Mouse (Mus musculus) heart, embryonic 15.5 days (tissue): ENCODE measurements around the gene Sbk2. TPM values are rescaled to one million over a fixed set of nuclear protein-coding genes. Genes with fewer than 3 reads are reported as not detected.
"Not testable (repeated sequence)": the region's sequence is repeated elsewhere in the genome, so short reads cannot be mapped to it uniquely, and the experiment has no call there.

Experiments
- ATAC-seq: fragments of 200-750 bp; cut with Nextera tagmentation; replicated peaks from 2 replicates; pipeline ENCODE4 v1.8.0; 2017; ENCODE audit warnings: low read depth, moderate TSS enrichment; ENCODE audit not compliant: insufficient number of reproducible peaks, insufficient read depth, low FRiP score
- H3K27ac ChIP-seq: fragments of 300-500 bp; sonication (generic); 2 replicates; pipeline ENCODE4 v1.5.1; 2015; ENCODE audit warnings: mild to moderate bottlenecking, inconsistent platforms
- H3K27me3 ChIP-seq: fragments of 300-500 bp; sonication (generic); 2 replicates; pipeline ENCODE4 v1.6.1; 2015; ENCODE audit warnings: inconsistent platforms
- H3K36me3 ChIP-seq: fragments of 300-500 bp; sonication (generic); 2 replicates; pipeline ENCODE4 v1.6.1; 2015; ENCODE audit warnings: mild to moderate bottlenecking, inconsistent platforms
- H3K4me1 ChIP-seq: fragments of 300-500 bp; sonication (generic); replicated peaks from 2 replicates; pipeline ENCODE4 v1.6.1; 2015; ENCODE audit warnings: inconsistent platforms
- H3K4me2 ChIP-seq: fragments of 300-500 bp; sonication (generic); 2 replicates; pipeline ENCODE4 v1.6.1; 2015; ENCODE audit warnings: inconsistent platforms, mild to moderate bottlenecking, moderate library complexity
- H3K4me3 ChIP-seq: fragments of 300-500 bp; sonication (generic); 2 replicates; pipeline ENCODE4 v1.5.1; 2015; ENCODE audit warnings: mild to moderate bottlenecking, inconsistent platforms
- H3K9ac ChIP-seq: fragments of 300-500 bp; sonication (generic); 2 replicates; pipeline ENCODE4 v1.6.1; 2015; ENCODE audit warnings: mild to moderate bottlenecking, inconsistent platforms
- H3K9me3 ChIP-seq: fragments of 300-500 bp; sonication (generic); replicated peaks from 2 replicates; pipeline ENCODE4 v1.6.1; 2016; ENCODE audit warnings: inconsistent platforms
- WGBS: fragments of 180-500 bp; shearing (Covaris S2); methylation state at CpG from one replicate; pipeline ENCODE4 v1.1.7; 2015; ENCODE audit warnings: mixed read lengths; 5-methylcytosine and 5-hydroxymethylcytosine counted together
- polyA plus RNA-seq: library from polyadenylated mRNA; unstranded; fragments of >200 nt; fragmentation: Nextera tagmentation; extraction: Ambion mirVana; gene quantifications from 2 replicates; pipeline ENCODE4 v1.2.1, GENCODE M21; 2015

Sbk2 gene
- 4.8 and 5.3 TPM in 2 replicates for polyA plus RNA-seq

DNA sequence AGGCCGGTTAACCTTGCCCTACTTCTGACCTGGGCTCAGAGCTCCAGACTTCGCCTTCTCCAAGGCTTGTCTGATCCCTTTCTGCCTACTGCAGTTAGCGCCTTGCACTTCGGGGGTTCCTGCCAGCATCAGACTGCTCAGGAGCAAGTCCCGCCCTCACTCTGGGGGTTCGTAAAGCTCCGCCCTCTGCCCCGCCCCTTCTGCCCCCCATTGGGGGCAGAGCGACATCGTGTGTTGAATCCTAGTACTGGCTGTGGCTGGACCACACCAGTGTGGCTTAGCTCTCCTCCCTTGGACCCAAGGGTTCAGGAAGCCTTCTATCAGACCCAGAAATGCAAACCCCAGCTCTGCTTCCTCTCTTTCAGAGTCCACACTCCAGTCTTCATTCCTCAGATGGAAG is at the start of gene Sbk2:
Gene Sbk2 (minus strand): TSS at position 135 of the 400 bp plus-strand sequence.
- H3K27ac ChIP-seq, result no peak within 1 kb of the TSS
- no peak within 1 kb of the TSS for H3K9ac ChIP-seq

DNA sequence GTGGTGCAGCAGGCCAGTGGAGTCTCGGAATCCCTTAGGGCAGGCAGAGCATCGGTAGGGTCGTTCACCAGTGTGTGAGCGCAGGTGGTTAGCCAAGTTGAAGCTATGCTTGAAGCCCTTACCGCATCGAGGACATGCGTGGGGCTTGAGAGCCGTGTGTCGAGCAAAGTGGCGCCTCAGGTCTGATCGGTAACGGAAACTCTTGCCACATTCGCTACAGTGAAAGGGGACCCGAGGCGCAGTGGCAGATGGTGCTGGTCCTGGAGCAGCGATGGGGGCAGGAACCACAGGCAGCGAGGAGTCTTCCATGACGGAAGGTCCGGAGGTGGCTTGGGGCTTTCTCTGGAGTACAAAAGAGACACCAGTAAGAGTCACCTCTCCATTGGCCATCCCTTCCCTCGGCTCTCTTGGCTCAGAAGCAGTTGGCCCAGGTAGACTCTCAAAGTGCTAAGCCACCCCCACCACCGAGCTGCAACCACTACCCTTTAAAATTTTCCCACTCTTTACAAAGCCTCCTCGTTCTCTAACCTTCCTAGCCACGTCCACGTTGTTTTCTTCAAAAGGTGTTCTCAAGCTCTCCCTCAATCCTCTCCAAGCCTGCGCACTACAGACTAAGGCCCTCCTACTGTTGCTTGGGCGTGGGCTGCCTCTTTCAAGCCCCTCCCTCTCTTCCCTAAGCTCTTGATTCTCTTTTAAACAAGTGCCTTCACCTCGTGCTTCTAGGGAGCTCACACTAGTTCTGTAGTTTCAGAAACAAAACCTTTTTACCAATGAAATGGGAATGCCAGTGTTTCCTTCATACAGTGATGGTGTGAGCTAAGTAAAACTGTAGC is 48.7 kb upstream of the Sbk2 start:
- peaks cover 57% of the 10 kb centered on the region for H3K36me3 ChIP-seq
- peak overlapping the region; percentile 64 for H3K4me2 ChIP-seq
- H3K4me3 ChIP-seq, result peak overlapping the region; percentile 79
- peaks cover 7% of the 10 kb centered on the region for H3K4me1 ChIP-seq
- no peak overlapping the region for H3K9ac ChIP-seq
- 88% methylated on average over 27 of the region's 27 CpGs for WGBS
- H3K9me3 ChIP-seq, result no peaks in the 10 kb centered on the region
- no peaks in the 10 kb centered on the region for H3K27me3 ChIP-seq
- no peak overlapping the region for H3K27ac ChIP-seq
- no peak for ATAC-seq

More for the DNA sequence above, at the start of gene Sbk2:
- WGBS, result 3% methylated on average over 10 of the region's 10 CpGs
- H3K4me3 ChIP-seq, result 0 out of 2 replicates have a peak within 1 kb of the TSS, but pooled peaks have one; percentile 2
- H3K4me1 ChIP-seq, result 0 out of 2 replicates have a peak, but pooled peaks cover 3% of the 10 kb centered on the region
- ATAC-seq, result peak; percentile 85
- H3K27me3 ChIP-seq, result peaks cover 7% of the 10 kb centered on the region; the same call in 1 of the 2 replicates
- H3K4me2 ChIP-seq, result peak within 1 kb of the TSS; percentile 43
- H3K36me3 ChIP-seq, result no peaks in the 10 kb centered on the region
- no peaks in the 10 kb centered on the region for H3K9me3 ChIP-seq

DNA sequence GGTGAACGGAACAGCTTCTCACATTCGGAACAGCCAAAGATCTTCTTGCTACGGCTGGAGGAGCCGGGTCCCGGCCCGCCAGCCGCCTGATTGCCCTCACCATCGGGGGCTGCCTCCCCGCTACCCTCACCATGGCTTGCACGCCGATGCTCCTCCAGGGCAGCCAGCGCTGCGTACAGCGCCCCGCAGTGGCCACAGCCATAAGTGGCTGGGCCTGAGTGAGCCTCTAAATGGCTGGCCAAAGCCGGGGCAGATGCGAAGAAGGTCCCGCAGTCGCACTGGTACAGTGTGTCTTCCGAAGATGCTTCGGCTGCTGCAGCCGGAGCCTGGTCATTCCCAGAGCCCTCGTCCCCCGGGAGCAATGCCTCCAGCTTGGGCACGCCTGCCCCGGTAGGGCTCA is 44.0 kb upstream of the Sbk2 start:
- Histone ChIP-seq H3K9ac (no peak overlapping the region), H3K36me3 (peaks cover 67% of the 10 kb centered on the region), H3K27ac (no peak overlapping the region), H3K4me2 (no peak overlapping the region), H3K27me3 (no peaks in the 10 kb centered on the region), H3K9me3 (no peaks in the 10 kb centered on the region), H3K4me3 (no peak overlapping the region), H3K4me1 (no peaks in the 10 kb centered on the region; the same call in 1 of the 2 replicates)
- WGBS, result 95% methylated on average over 26 of the region's 26 CpGs
- no peak for ATAC-seq

DNA sequence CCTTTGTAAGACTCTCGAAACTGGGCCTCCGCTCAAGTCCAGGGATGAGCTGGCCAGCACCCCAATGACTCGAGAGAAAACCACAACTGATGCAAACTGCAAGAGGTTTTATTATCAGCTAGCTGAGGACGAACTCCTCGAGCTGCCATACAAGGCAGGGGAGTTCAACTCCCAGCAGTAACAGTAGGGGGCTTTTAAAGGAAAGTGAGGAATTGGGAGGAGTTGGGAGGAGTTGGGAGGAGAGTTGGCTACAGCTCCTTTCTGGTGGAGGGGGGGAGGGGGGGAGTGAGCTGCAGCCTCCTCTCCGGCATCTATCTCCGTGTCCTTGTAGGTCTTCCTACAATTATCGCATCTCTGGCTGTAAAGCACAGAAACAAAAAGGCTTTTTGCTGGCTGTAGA is 38.7 kb upstream of the Sbk2 start:
- 60% methylated on average over 8 of the region's 8 CpGs for WGBS
- H3K9ac ChIP-seq, ATAC-seq, H3K4me2 ChIP-seq, H3K4me3 ChIP-seq, H3K27me3 ChIP-seq, H3K27ac ChIP-seq, H3K4me1 ChIP-seq, H3K9me3 ChIP-seq: not testable (repeated sequence)
- peaks cover 18% of the 10 kb centered on the region for H3K36me3 ChIP-seq

DNA sequence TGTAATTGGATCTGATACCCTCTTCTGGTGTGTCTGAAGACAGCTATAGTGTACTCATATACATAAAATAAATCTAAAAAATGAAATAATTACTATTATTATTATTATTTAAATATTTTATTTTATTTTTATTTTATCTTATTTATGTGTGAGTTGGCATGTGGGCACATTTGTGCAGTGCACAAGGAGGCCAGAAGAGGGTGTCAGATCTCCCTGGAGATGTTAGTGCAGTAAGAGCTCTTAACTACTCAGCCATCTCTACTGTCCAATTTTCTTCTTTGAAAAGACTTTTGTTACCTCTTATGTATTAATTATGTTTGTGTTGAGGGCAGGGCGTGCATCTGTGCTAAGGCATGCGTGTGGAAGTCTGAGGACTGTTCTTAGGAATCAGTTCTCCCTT is 35.7 kb upstream of the Sbk2 start:
- no peak overlapping the region for H3K9ac ChIP-seq
- H3K4me1 ChIP-seq, result peaks cover 14% of the 10 kb centered on the region
- no peak overlapping the region for H3K4me2 ChIP-seq
- H3K4me3 ChIP-seq, result no peak overlapping the region
- H3K9me3 ChIP-seq, result no peaks in the 10 kb centered on the region
- ATAC-seq, result no peak
- no peaks in the 10 kb centered on the region for H3K27me3 ChIP-seq
- WGBS, result 61% methylated on average over 2 of the region's 2 CpGs
- H3K36me3 ChIP-seq, result no peaks in the 10 kb centered on the region
- no peak overlapping the region for H3K27ac ChIP-seq

DNA sequence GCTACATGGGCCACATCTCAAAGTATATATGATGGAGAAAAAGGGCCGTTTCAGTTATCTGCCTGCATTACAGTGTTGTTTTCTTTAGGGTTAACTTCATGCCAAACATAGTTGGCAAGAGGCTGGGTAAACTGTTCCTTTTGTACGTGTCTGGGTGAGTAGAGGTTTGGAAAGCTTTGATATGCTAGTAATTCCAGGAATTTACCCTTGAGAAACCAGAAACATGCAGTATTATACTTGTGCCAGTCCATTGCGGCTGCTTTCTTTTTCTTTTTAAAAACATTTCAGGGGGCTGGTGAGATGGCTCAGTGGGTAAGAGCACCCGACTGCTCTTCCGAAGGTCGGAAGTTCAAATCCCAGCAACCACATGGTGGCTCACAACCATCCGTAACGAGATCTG is 32.7 kb upstream of the Sbk2 start:
- no peaks in the 10 kb centered on the region for H3K9me3 ChIP-seq
- no peak for ATAC-seq
- 54% methylated on average over 8 of the region's 8 CpGs for WGBS

DNA sequence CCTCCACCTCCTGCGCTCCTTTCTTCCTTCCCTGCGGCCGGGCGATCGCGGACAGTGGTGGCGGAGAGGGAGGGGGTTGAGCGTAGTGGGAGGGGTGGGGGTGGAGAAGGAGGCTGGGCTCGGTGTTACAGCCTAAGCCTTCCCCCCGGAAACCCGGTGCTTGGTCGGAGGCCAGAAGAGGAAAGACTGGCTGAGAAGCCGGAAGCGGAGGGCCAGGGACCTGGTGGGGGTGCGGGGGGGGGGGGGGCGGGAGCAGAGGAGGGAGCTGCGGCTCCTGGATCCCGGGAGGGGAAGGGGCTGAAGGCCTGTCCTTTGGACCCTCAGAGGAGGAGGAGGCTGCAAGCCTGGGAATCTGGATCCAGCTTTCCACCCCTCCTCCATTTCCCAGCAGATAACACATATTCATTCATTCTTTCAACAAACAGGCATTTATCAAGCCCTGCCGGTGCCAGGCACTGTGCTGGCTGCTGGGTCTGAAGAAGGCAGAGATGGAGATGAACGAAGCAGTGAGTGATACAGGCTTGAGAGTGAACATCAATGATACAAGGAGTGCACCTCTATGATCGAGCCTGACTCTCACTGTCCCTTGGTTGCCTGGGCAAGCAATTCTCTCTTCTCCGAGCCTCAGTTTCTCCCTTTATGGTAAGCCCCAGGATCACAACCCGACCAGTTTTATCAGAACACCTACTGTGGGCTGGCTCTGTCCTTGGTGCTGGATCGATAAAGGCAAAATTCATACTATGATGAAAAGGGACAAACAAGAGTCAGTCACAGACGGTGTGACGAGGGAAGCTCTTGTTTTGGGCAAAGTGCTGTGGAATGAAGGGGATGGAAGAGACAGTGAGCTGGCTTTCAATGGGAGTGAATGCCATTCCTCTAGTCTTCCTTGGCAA is 32.0 kb upstream of the Sbk2 start, which contains the start of gene Zfp579:
Gene Zfp579 (minus strand): TSS at position 156 of the 893 bp plus-strand sequence.
- Histone ChIP-seq H3K27me3 (peaks cover 20% of the 10 kb centered on the region), H3K4me1 (peaks cover 27% of the 10 kb centered on the region), H3K36me3 (peaks cover 22% of the 10 kb centered on the region), H3K9ac (peak within 1 kb of the TSS; percentile 75), H3K4me2 (peak within 1 kb of the TSS; percentile 82), H3K9me3 (no peaks in the 10 kb centered on the region), H3K27ac (peak within 1 kb of the TSS; percentile 59), H3K4me3 (peak within 1 kb of the TSS; percentile 71)
- ATAC-seq, result peak; percentile 76
- WGBS, result 8% methylated on average over 14 of the region's 26 CpGs

More for the DNA sequence above, 32.7 kb upstream of the Sbk2 start:
- peaks cover 27% of the 10 kb centered on the region for H3K4me1 ChIP-seq
- peaks cover 20% of the 10 kb centered on the region for H3K27me3 ChIP-seq
- peak overlapping the region; percentile 82 for H3K4me2 ChIP-seq
- H3K4me3 ChIP-seq, result peak overlapping the region; percentile 71
- H3K36me3 ChIP-seq, result peaks cover 22% of the 10 kb centered on the region
- peak overlapping the region; percentile 59; the same call in 1 of the 2 replicates for H3K27ac ChIP-seq
- H3K9ac ChIP-seq, result no peak overlapping the region

DNA sequence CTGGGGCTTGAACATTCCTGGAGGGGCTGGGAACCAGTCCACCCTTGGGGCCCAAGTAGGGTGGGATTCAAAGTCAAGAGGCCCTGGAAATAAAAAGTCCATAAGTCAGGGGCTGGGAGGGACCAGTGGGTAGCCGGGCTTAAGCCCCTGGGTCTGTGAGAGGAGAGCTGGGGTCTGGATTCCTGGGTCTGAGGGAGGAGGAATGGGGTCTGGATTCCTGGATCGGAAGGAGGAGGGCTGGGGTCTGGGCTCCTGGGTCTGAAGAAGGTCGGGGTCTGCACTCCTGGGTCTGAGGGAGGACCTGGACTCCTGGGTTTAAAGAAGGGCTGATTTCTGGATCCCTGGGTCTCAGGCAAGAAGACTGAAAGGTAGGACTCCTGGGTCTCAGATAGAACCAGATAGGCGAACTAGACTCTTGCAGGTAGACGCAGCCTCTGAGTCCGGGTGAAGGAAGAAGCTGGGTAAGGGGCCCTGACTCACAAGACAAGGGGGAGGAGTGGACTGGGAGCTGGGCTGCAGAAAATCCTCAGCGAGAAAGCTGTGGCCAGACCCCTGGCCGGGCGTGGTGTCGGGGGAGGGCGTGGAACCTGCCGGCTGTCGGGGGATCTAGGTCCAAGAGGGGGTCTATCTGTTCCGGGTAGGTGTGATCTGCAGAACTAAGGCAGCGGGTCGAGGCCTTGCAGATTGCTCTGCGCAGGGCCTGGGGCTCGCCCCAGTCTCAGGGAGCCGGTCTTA is 31.2 kb upstream of the Sbk2 start:
- Histone ChIP-seq H3K27ac (peak overlapping the region; percentile 59), H3K4me2 (peak overlapping the region; percentile 82), H3K9me3 (no peaks in the 10 kb centered on the region), H3K9ac (peak overlapping the region; percentile 75), H3K27me3 (peaks cover 20% of the 10 kb centered on the region), H3K4me1 (peaks cover 27% of the 10 kb centered on the region), H3K4me3 (peak overlapping the region; percentile 71), H3K36me3 (peaks cover 22% of the 10 kb centered on the region)
- 6% methylated on average over 19 of the region's 19 CpGs for WGBS
- ATAC-seq, result peak; percentile 32; the same call in 1 of the 2 replicates

DNA sequence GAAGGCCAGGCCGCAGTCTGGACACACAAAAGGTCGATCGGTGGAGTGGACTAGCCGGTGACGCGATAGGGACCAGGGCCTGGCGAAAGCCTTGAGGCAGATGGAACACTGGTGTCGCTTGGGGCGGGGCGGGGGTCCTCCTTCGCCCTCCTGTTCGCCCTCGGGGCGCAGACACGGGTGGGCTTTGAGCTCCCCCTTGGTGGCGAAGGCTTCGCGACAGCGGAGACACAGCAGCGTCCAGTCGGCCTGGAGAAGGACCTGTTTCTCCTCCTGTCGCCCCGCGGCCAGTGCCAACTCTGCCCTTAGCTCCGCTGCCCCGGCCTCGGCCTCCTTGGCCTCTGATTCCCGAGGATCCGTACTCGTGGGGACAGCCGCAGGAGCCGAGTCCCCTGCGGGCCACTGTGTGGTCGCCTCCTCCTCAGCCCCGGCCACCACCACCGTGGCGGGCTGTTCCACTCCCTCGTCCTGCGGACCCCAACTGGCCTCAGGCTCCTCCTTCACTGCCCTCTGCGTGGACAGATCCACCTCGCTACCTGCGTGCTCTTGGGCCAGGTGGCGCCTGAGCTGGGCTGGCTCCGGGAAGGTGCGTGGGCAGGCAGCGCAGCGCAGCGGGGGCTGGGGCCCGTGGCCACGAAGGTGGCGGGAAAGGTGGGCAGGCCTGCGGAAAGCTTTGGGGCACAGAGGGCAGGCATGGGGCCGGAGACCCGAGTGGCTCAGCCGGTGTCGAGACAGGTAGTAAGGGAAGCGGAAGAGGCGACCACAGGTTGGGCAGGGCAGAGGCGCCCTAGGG is 30.0 kb upstream of the Sbk2 start:
- H3K4me2 ChIP-seq, result peak overlapping the region; percentile 82
- H3K36me3 ChIP-seq, result peaks cover 22% of the 10 kb centered on the region
- peak overlapping the region; percentile 71 for H3K4me3 ChIP-seq
- no peak for ATAC-seq
- no peaks in the 10 kb centered on the region for H3K9me3 ChIP-seq
- H3K4me1 ChIP-seq, result peaks cover 27% of the 10 kb centered on the region
- peak overlapping the region; percentile 10; the same call in 1 of the 2 replicates for H3K9ac ChIP-seq
- H3K27ac ChIP-seq, result no peak overlapping the region
- peaks cover 20% of the 10 kb centered on the region for H3K27me3 ChIP-seq
- WGBS, result 49% methylated on average over 59 of the region's 59 CpGs

DNA sequence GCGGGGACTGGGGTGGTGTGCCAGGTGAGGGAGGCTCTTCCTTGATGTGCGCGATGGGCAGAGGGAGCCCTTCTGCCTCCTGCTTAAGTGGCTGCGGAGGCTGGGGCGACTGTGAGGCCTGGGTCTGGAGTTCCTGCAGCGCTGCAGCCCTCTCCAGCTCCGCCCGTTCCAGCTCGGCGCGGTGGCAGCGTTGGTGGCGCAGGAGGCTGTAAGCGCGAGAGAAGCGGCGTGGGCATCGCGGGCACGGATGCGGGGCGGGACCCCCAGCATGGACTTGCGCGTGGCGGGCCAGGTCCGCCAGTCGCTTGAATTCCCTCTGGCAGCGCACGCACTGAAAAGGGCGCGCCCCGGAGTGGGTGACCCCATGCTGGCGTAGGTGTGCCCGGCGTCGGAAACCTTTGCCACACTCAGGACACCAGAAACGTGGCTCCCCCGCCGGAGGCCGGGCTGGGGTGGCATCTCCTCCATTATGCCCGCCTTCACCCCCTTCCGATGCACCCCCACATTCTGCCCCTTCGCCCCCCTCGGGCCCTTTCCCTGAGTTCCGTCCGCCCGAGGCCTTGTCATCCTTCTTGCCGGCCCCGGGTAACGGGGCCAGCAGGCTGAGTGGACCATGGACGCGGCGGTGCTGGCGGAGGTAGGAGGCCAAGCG is 29.3 kb upstream of the Sbk2 start:
- no peak for ATAC-seq
- Histone ChIP-seq H3K27ac (no peak overlapping the region), H3K27me3 (peaks cover 20% of the 10 kb centered on the region), H3K36me3 (peaks cover 22% of the 10 kb centered on the region), H3K4me3 (peak overlapping the region; percentile 71), H3K4me2 (peak overlapping the region; percentile 82), H3K9ac (no peak overlapping the region), H3K4me1 (peaks cover 27% of the 10 kb centered on the region), H3K9me3 (no peaks in the 10 kb centered on the region)
- 43% methylated on average over 51 of the region's 55 CpGs for WGBS
